Mouse (Mus musculus) retina, adult 2 months (tissue): ENCODE results near the gene Aass.

Experiments used
- DNase-seq: peaks from one replicate; pipeline ENCODE4 v3.0.0-alpha.2; 2012; ENCODE audit warnings: low read depth, low spot score

Gene Aass

GRCm38 (mm10) chr6:23055734-23056133 lies 77.1 kb downstream of the Aass start:
- DNase-seq, result no peak

GRCm38 (mm10) chr6:23048836-23049235 lies 84.0 kb downstream of the Aass start:
- DNase-seq, result no peak

- no peak for DNase-seq
These were observed 104.5 kb downstream of the Aass start for GRCm38 (mm10) chr6:23028251-23028650.
